Mouse (Mus musculus): ENCODE data around the gene Btnl6. TPM values are rescaled to one million over a fixed set of nuclear protein-coding genes. Genes with fewer than 3 reads are reported as not detected.

The Btnl6 gene
- total and polyA plus RNA-seq, 2 experiments from 2014 or later = 0.09 TPM; not detected in 1

DNA sequence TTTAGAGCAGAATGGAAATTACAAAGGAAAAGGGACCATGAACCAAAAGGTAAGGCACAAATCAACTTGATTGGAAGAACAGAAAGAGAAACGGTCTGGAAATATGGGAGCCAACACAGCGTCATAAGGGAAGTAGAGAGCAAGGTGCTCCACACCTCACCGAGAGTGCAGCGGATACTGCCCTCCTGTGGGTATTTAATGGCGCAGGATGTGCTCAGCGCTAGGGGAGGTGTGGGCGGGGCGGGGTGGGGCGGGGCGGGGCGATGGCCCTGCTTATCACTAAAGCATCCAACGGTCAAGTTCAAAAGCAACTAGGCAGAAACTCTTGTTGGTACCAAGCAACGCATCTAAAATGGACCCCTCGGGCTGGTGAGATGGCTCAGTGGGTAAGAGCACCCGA, 42.7 kb upstream of the Btnl6 start:
- ATAC-seq = no peak
- Histone ChIP-seq H3K27me3 (ENCODE audit: insufficient read depth, low read length) (no peaks in the 10 kb centered on the region), H3K4me1 (ENCODE audit: insufficient read depth, low read length) (no peaks in the 10 kb centered on the region), H3K9ac (replicated peaks; ENCODE audit: low read length) (no peak overlapping the region), H3K36me3 (ENCODE audit: insufficient read depth, low read length) (no peaks in the 10 kb centered on the region), H3K27ac (no peak overlapping the region), H3K4me2 (ENCODE audit: low read depth, low read length) (no peak overlapping the region), H3K4me3 (ENCODE audit: low read length) (no peak overlapping the region), H3K9me3 (ENCODE audit: low read length) (no peaks in the 10 kb centered on the region)
- DNase-seq (ENCODE audit: low spot score) = no peak
- WGBS = 38% methylated on average over 15 of the region's 15 CpGs
- no peak for TF ChIP-seq CTCF (IDR thresholded peaks at IDR 0.05; ENCODE audit: low read depth)

DNA sequence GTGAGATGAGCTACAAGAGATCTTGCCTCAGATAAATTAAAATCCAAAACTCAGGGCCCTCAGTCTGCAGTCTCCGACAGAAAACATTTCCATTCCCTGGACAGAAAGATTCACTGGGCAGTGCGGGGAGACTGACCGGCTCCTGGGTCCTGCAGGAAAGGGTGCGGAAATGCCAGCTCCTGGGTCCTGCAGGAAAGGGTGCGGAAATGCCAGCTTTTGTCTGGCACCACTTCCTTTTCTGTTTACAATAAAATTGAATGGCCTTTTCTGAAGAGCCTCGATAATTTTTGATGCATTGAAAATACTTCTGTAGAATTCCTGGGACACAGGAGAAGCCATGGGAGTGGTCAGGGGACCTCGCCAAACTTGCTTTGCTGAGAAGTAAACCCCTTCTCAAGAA, 42.0 kb upstream of the Btnl6 start:
- no peaks in the 10 kb centered on the region for H3K27me3 ChIP-seq (ENCODE audit: insufficient read depth, low read length)
- H3K9ac ChIP-seq (replicated peaks; ENCODE audit: low read length) = no peak overlapping the region
- no peak overlapping the region for H3K27ac ChIP-seq
- no peaks in the 10 kb centered on the region for H3K4me1 ChIP-seq (ENCODE audit: insufficient read depth, low read length)
- ATAC-seq = no peak
- WGBS = 82% methylated on average over 7 of the region's 7 CpGs
- H3K9me3 ChIP-seq (ENCODE audit: low read length) = no peaks in the 10 kb centered on the region
- H3K4me3 ChIP-seq (ENCODE audit: low read length) = no peak overlapping the region
- H3K36me3 ChIP-seq (ENCODE audit: insufficient read depth, low read length) = no peaks in the 10 kb centered on the region
- no peak overlapping the region for H3K4me2 ChIP-seq (ENCODE audit: low read depth, low read length)
- no peak for DNase-seq (ENCODE audit: low spot score)
- no peak for TF ChIP-seq CTCF (IDR thresholded peaks at IDR 0.05; ENCODE audit: low read depth)

DNA sequence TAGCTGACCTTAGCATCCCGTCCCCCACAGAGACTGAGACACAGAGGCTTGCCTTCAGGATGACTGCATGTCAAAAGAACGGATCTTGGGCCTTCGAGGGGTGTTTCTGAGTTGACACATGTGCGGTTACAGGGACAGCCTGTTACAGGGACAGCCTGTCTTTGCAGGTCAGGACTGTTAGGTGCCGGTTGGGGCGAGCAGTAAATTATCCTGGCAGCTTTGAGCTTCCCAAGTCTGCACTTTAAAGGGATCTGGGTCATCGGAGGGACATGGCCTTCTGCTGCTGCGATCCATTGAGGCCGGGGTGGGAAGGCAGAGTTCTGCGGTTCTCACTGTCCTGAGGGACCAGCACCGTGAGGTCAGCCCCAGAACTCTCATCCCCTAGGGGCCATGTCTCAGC, 40.3 kb upstream of the Btnl6 start:
- WGBS = 78% methylated on average over 11 of the region's 11 CpGs
- Histone ChIP-seq H3K36me3 (ENCODE audit: insufficient read depth, low read length) (no peaks in the 10 kb centered on the region), H3K27me3 (ENCODE audit: insufficient read depth, low read length) (no peaks in the 10 kb centered on the region), H3K4me1 (ENCODE audit: insufficient read depth, low read length) (no peaks in the 10 kb centered on the region), H3K4me3 (ENCODE audit: low read length) (no peak overlapping the region), H3K4me2 (ENCODE audit: low read depth, low read length) (no peak overlapping the region), H3K9me3 (ENCODE audit: low read length) (no peaks in the 10 kb centered on the region), H3K27ac (no peak overlapping the region), H3K9ac (replicated peaks; ENCODE audit: low read length) (no peak overlapping the region)
- ATAC-seq (no peak), DNase-seq (ENCODE audit: low spot score) (no peak)
- no peak for TF ChIP-seq CTCF (IDR thresholded peaks at IDR 0.05; ENCODE audit: low read depth)

DNA sequence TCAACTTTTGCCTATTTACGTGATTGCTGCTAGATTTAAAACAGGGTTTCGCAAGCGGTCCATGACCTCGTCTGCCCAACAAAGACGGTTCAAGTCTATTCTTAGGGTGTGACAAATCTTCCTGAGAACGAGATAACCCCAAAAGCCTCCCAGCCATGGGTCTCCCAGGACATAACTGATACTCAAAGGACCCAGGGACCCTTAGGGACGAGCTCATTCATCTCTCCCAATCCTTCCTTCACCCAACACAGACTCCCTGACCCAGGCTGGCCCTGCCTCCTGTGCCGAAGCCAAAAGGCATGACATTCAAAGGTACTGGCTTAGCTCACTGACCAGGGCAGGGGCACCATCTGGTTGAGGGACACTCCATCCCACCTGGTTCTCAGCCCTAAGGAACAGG, 39.3 kb upstream of the Btnl6 start:
- Histone ChIP-seq H3K4me3 (ENCODE audit: low read length) (no peak overlapping the region), H3K9ac (replicated peaks; ENCODE audit: low read length) (no peak overlapping the region), H3K9me3 (ENCODE audit: low read length) (no peaks in the 10 kb centered on the region), H3K4me2 (ENCODE audit: low read depth, low read length) (no peak overlapping the region), H3K36me3 (ENCODE audit: insufficient read depth, low read length) (no peaks in the 10 kb centered on the region), H3K4me1 (ENCODE audit: insufficient read depth, low read length) (no peaks in the 10 kb centered on the region), H3K27me3 (ENCODE audit: insufficient read depth, low read length) (no peaks in the 10 kb centered on the region), H3K27ac (no peak overlapping the region)
- WGBS = 85% methylated on average over 8 of the region's 8 CpGs
- ATAC-seq = no peak
- DNase-seq (ENCODE audit: low spot score) = no peak
- no peak for TF ChIP-seq CTCF (IDR thresholded peaks at IDR 0.05; ENCODE audit: low read depth)

DNA sequence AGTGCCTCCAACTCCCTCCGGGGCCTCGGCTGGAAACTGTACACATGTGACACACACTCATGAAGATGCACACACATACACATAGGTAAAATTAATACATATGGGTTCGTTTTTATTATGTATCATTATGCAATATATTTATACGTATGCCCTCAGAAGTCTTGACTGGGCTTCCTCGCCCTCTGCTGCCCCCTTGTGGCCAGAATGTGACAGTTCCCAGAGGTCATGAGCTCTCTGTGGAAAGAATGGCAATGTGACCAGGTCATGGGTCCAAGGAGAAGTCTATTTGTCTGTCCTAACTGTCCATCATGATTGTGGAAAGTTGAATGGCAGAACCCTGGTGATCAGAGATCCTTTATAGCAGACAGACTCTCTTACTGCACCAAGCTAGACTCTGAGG, 38.3 kb upstream of the Btnl6 start:
- H3K27ac ChIP-seq = no peak overlapping the region
- ATAC-seq = no peak
- H3K36me3 ChIP-seq (ENCODE audit: insufficient read depth, low read length) = no peaks in the 10 kb centered on the region
- H3K4me1 ChIP-seq (ENCODE audit: insufficient read depth, low read length) = no peaks in the 10 kb centered on the region
- TF ChIP-seq CTCF (IDR thresholded peaks at IDR 0.05; ENCODE audit: low read depth) = peak; percentile 90
- H3K27me3 ChIP-seq (ENCODE audit: insufficient read depth, low read length) = no peaks in the 10 kb centered on the region
- peak; percentile 72 for DNase-seq (ENCODE audit: low spot score)
- H3K9ac ChIP-seq (replicated peaks; ENCODE audit: low read length) = no peak overlapping the region
- no peaks in the 10 kb centered on the region for H3K9me3 ChIP-seq (ENCODE audit: low read length)
- H3K4me3 ChIP-seq (ENCODE audit: low read length) = no peak overlapping the region
- H3K4me2 ChIP-seq (ENCODE audit: low read depth, low read length) = no peak overlapping the region
- WGBS = 22% methylated on average over 5 of the region's 5 CpGs

DNA sequence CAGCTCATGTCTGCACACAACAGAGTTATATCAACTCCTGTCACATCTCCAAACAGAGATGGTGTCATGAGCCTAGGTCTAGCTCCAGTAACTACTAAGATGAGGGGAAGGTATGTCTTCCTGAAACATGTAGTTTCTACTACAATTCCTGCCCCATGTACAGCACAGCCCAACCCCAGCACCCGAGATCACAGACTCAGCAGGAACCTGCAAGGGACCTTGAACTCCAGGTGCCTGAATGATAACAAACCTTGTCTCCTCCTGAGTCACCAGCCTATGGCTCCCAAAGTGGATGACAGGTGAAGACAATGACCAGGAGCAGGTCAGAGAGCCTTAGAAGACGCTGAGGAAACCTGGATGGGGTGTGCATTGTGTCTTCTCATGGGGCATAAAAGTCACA, 32.7 kb upstream of the Btnl6 start:
- Histone ChIP-seq H3K9me3 (ENCODE audit: low read length) (no peaks in the 10 kb centered on the region), H3K27ac (no peak overlapping the region), H3K4me3 (ENCODE audit: low read length) (no peak overlapping the region), H3K9ac (replicated peaks; ENCODE audit: low read length) (no peak overlapping the region), H3K36me3 (ENCODE audit: insufficient read depth, low read length) (no peaks in the 10 kb centered on the region), H3K4me2 (ENCODE audit: low read depth, low read length) (no peak overlapping the region), H3K4me1 (ENCODE audit: insufficient read depth, low read length) (no peaks in the 10 kb centered on the region), H3K27me3 (ENCODE audit: insufficient read depth, low read length) (no peaks in the 10 kb centered on the region)
- no peak for TF ChIP-seq CTCF (IDR thresholded peaks at IDR 0.05; ENCODE audit: low read depth)
- WGBS = 71% methylated on average over 2 of the region's 2 CpGs
- DNase-seq (ENCODE audit: low spot score) = no peak
- ATAC-seq = no peak

DNA sequence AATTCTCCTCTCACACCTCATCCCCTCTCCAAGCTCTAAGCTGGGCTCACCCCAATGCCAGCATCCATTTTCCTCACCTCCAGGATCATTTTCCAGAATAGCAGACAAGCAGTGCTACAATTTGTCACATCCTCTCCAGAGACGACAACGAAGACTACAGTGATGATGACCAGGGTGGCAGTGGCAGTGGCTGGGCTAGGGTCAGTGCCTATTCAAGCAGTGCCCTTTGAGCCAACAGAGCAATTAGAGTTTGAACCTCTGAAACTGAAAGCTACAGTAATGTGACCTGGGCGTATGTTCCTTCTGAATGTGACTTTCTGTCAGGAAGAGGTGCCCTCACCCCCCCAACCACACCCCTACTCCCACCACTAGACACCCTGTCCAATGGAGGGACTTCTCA, 32.0 kb upstream of the Btnl6 start:
- no peak overlapping the region for H3K27ac ChIP-seq
- H3K4me1 ChIP-seq (ENCODE audit: insufficient read depth, low read length) = no peaks in the 10 kb centered on the region
- 91% methylated on average over 3 of the region's 3 CpGs for WGBS
- H3K9ac ChIP-seq (replicated peaks; ENCODE audit: low read length) = no peak overlapping the region
- no peak for TF ChIP-seq CTCF (IDR thresholded peaks at IDR 0.05; ENCODE audit: low read depth)
- H3K4me3 ChIP-seq (ENCODE audit: low read length) = no peak overlapping the region
- no peak for DNase-seq (ENCODE audit: low spot score)
- no peak overlapping the region for H3K4me2 ChIP-seq (ENCODE audit: low read depth, low read length)
- no peaks in the 10 kb centered on the region for H3K9me3 ChIP-seq (ENCODE audit: low read length)
- H3K27me3 ChIP-seq (ENCODE audit: insufficient read depth, low read length) = no peaks in the 10 kb centered on the region
- H3K36me3 ChIP-seq (ENCODE audit: insufficient read depth, low read length) = no peaks in the 10 kb centered on the region
- ATAC-seq = no peak

All from hindbrain, postnatal 0 days (tissue).